Mouse (Mus musculus) B cell, adult 2 months (primary cell): Measurements from ENCODE around the gene Pih1d1.
"Not testable (repeated sequence)": the region's sequence is repeated elsewhere in the genome, so short reads cannot be mapped to it uniquely, and the experiment has no call there.

Experiments used
- DNase-seq, 2 experiments: peaks; one replicate each; pipeline ENCODE4 v3.0.0; 2022

Pih1d1 gene

GRCm38 (mm10) chr7:45148534-45149098 is 5.5 kb upstream of the Pih1d1 start:
- no peak for DNase-seq

- no peak for DNase-seq
Measured at GRCm38 (mm10) chr7:45149545-45149944, 4.6 kb upstream of the Pih1d1 start.

GRCm38 (mm10) chr7:45150321-45150720 is 3.8 kb upstream of the Pih1d1 start:
- no peak for DNase-seq

- DNase-seq: no peak
Measured at GRCm38 (mm10) chr7:45151303-45151702, 2.8 kb upstream of the Pih1d1 start.

GRCm38 (mm10) chr7:45153052-45153451 is 1.1 kb upstream of the Pih1d1 start:
- DNase-seq: not testable (repeated sequence)

- no peak for DNase-seq
Measured at GRCm38 (mm10) chr7:45153586-45153985, 517 bp upstream of the Pih1d1 start.

- peak; percentile 71 for DNase-seq
Measured at GRCm38 (mm10) chr7:45154993-45155514, 951 bp downstream of the Pih1d1 start.

GRCm38 (mm10) chr7:45155590-45155989 is 1.5 kb downstream of the Pih1d1 start:
- no peak for DNase-seq

GRCm38 (mm10) chr7:45156206-45156605 is 2.1 kb downstream of the Pih1d1 start:
- DNase-seq: no peak

- no peak for DNase-seq
Measured at GRCm38 (mm10) chr7:45157459-45157858, 3.4 kb downstream of the Pih1d1 start.

- DNase-seq: no peak
Measured at GRCm38 (mm10) chr7:45158991-45159390, 4.9 kb downstream of the Pih1d1 start.

- no peak for DNase-seq
Measured at GRCm38 (mm10) chr7:45160316-45160800, 6.3 kb downstream of the Pih1d1 start.

- DNase-seq: no peak
Measured at GRCm38 (mm10) chr7:45160866-45161265, 6.8 kb downstream of the Pih1d1 start.

GRCm38 (mm10) chr7:45161612-45162473 is 7.7 kb downstream of the Pih1d1 start:
- DNase-seq: peak; percentile 93 to 94

GRCm38 (mm10) chr7:45162551-45162950 is 8.4 kb downstream of the Pih1d1 start:
- no peak for DNase-seq

- DNase-seq: no peak
Measured at GRCm38 (mm10) chr7:45162996-45163615, 9.0 kb downstream of the Pih1d1 start.

GRCm38 (mm10) chr7:45163735-45164490 is 9.8 kb downstream of the Pih1d1 start, which contains the start of gene Slc17a7:
Slc17a7 (plus strand) TSS chr7:45163949.
- DNase-seq: peak; percentile 58

GRCm38 (mm10) chr7:45164833-45165232 is 10.7 kb downstream of the Pih1d1 start:
- no peak for DNase-seq

GRCm38 (mm10) chr7:45165701-45166100 is 11.6 kb downstream of the Pih1d1 start:
- DNase-seq: no peak

GRCm38 (mm10) chr7:45166950-45167401 is 12.9 kb downstream of the Pih1d1 start:
- DNase-seq: no peak

- DNase-seq: no peak
Measured at GRCm38 (mm10) chr7:45167761-45168445, 13.8 kb downstream of the Pih1d1 start.

- no peak for DNase-seq
Measured at GRCm38 (mm10) chr7:45168656-45169055, 14.6 kb downstream of the Pih1d1 start.
